Mouse (Mus musculus) gonadal fat pad, adult 2 months (tissue): ENCODE measurements at regions not wholly inside any gene's neighbourhood (a gene's known extent, or its start where the extent isn't known, plus 50 kb on each side); places are given as distances from the start of the nearest gene placed in this dataset.

Experiments
- DNase-seq: peaks from one replicate; pipeline ENCODE4 v3.0.0-alpha.2; 2012; ENCODE audit warnings: low read depth

GRCm38 (mm10) chr4:12421628-12422319 is 250.0 kb upstream of the Fam92a start:
- no peak for DNase-seq

GRCm38 (mm10) chr4:12418086-12418485 is 246.3 kb upstream of the Fam92a start:
- DNase-seq, result no peak

- DNase-seq, result no peak
These were observed 223.5 kb upstream of the Fam92a start for GRCm38 (mm10) chr4:12395344-12395743.

- no peak for DNase-seq
These were observed 205.2 kb upstream of the Fam92a start for GRCm38 (mm10) chr4:12376797-12377570.

- no peak for DNase-seq
These were observed 197.7 kb upstream of the Fam92a start for GRCm38 (mm10) chr4:12369551-12369950.

- no peak for DNase-seq
These were observed 185.3 kb upstream of the Fam92a start for GRCm38 (mm10) chr4:12356992-12357634.

GRCm38 (mm10) chr4:12353337-12353856 is 181.6 kb upstream of the Fam92a start:
- no peak for DNase-seq

GRCm38 (mm10) chr4:12339236-12339635 is 167.4 kb upstream of the Fam92a start:
- DNase-seq, result no peak

- DNase-seq, result no peak
These were observed 163.2 kb upstream of the Fam92a start for GRCm38 (mm10) chr4:12334832-12335587.

GRCm38 (mm10) chr4:12334429-12334828 is 162.6 kb upstream of the Fam92a start:
- no peak for DNase-seq

GRCm38 (mm10) chr4:12316024-12316423 is 144.2 kb upstream of the Fam92a start:
- DNase-seq, result no peak

GRCm38 (mm10) chr4:12308332-12308731 is 136.5 kb upstream of the Fam92a start:
- no peak for DNase-seq

GRCm38 (mm10) chr4:12306618-12307565 is 135.1 kb upstream of the Fam92a start:
- DNase-seq, result no peak

GRCm38 (mm10) chr4:12287079-12287686 is 115.4 kb upstream of the Fam92a start:
- no peak for DNase-seq

- DNase-seq, result no peak
These were observed 114.6 kb upstream of the Fam92a start for GRCm38 (mm10) chr4:12286391-12286790.

GRCm38 (mm10) chr4:12285983-12286382 is 114.2 kb upstream of the Fam92a start:
- DNase-seq, result no peak

- DNase-seq, result no peak
These were observed 106.1 kb upstream of the Fam92a start for GRCm38 (mm10) chr4:12277949-12278348.

- DNase-seq, result no peak
These were observed 101.6 kb upstream of the Fam92a start for GRCm38 (mm10) chr4:12273369-12273768.

GRCm38 (mm10) chr4:12272914-12273313 is 101.1 kb upstream of the Fam92a start:
- no peak for DNase-seq

GRCm38 (mm10) chr4:12272378-12272777 is 100.6 kb upstream of the Fam92a start:
- DNase-seq, result no peak
